Mouse (Mus musculus) lung, postnatal 0 days (tissue): ENCODE data around the gene Hemgn.

Experiments
- CTCF ChIP-seq: IDR thresholded peaks from 2 replicates; pipeline ENCODE4 v1.5.1; 2016; ENCODE audit warnings: antibody characterized with exemption, mild to moderate bottlenecking
- EP300 ChIP-seq: IDR thresholded peaks from 2 replicates; pipeline ENCODE4 v1.6.1; 2016; ENCODE audit warnings: antibody characterized with exemption, mild to moderate bottlenecking, control low read depth

GRCm38 (mm10) chr4:46432339-46433036 is 19.2 kb upstream of the Hemgn start:
- no peak for TF ChIP-seq CTCF
- TF ChIP-seq EP300: no peak
